Mouse (Mus musculus) stomach, embryonic 15.5 days (tissue): ENCODE measurements around the gene Itpkc. TPM values are rescaled to one million over a fixed set of nuclear protein-coding genes. Genes with fewer than 3 reads are reported as not detected.
A peak's percentile ranks its signal among the peaks of the same experiment; 100 is the strongest.

Experiments used
- ATAC-seq: fragments of 200-750 bp; cut with Nextera tagmentation; 2 replicates; pipeline ENCODE4 v1.8.0; 2017; ENCODE audit warnings: low read depth, moderate number of reproducible peaks, moderate TSS enrichment; ENCODE audit not compliant: insufficient read depth, low FRiP score
- H3K27ac ChIP-seq: fragments of 300-500 bp; sonication (generic); 2 replicates; pipeline ENCODE4 v1.5.1; 2015; ENCODE audit warnings: mild to moderate bottlenecking, inconsistent platforms
- H3K27me3 ChIP-seq: fragments of 300-500 bp; sonication (generic); replicated peaks from 2 replicates; pipeline ENCODE4 v1.6.1; 2015; ENCODE audit warnings: inconsistent platforms
- H3K36me3 ChIP-seq: fragments of 300-500 bp; sonication (generic); 2 replicates; pipeline ENCODE4 v1.6.1; 2015; ENCODE audit warnings: inconsistent platforms
- H3K4me1 ChIP-seq: fragments of 300-500 bp; sonication (generic); 2 replicates; pipeline ENCODE4 v1.6.1; 2015; ENCODE audit warnings: inconsistent platforms
- H3K4me2 ChIP-seq: fragments of 300-500 bp; sonication (generic); 2 replicates; pipeline ENCODE4 v1.6.1; 2015; ENCODE audit warnings: mild to moderate bottlenecking, inconsistent platforms
- H3K4me3 ChIP-seq: fragments of 300-500 bp; sonication (generic); replicated peaks from 2 replicates; pipeline ENCODE4 v1.5.1; 2015; ENCODE audit warnings: inconsistent platforms
- H3K9ac ChIP-seq: fragments of 300-500 bp; sonication (generic); 2 replicates; pipeline ENCODE4 v1.6.1; 2015; ENCODE audit warnings: inconsistent platforms
- H3K9me3 ChIP-seq: fragments of 300-500 bp; sonication (generic); 2 replicates; pipeline ENCODE4 v1.6.1; 2016; ENCODE audit warnings: inconsistent platforms
- WGBS: fragments of 180-500 bp; shearing (Covaris S2); methylation state at CpG from one replicate; pipeline ENCODE4 v1.1.7; 2015; 5-methylcytosine and 5-hydroxymethylcytosine counted together
- polyA plus RNA-seq: library from polyadenylated mRNA; unstranded; fragments of >200 nt; fragmentation: Nextera tagmentation; extraction: Ambion mirVana; gene quantifications from 2 replicates; pipeline ENCODE4 v1.2.1, GENCODE M21; 2015

Itpkc gene
- polyA plus RNA-seq, 1 experiment from 2014 or later = 8.8 TPM

- Histone ChIP-seq H3K27ac (no peak overlapping the region), H3K27me3 (no peaks in the 10 kb centered on the region), H3K4me3 (no peak overlapping the region), H3K9ac (no peak overlapping the region), H3K9me3 (no peaks in the 10 kb centered on the region), H3K36me3 (peaks cover 42% of the 10 kb centered on the region), H3K4me2 (no peak overlapping the region), H3K4me1 (no peaks in the 10 kb centered on the region)
- WGBS = 83% methylated on average over 2 of the region's 2 CpGs
- ATAC-seq = no peak
Measured at GRCm38 (mm10) chr7:27212626-27213025, 15.8 kb downstream of the Itpkc start.

GRCm38 (mm10) chr7:27203730-27204449, 24.6 kb downstream of the Itpkc start:
- H3K9me3 ChIP-seq = no peaks in the 10 kb centered on the region
- no peak overlapping the region for H3K4me3 ChIP-seq
- no peaks in the 10 kb centered on the region for H3K27me3 ChIP-seq
- ATAC-seq = no peak; the same call in 1 of the 2 replicates
- no peaks in the 10 kb centered on the region for H3K4me1 ChIP-seq
- H3K27ac ChIP-seq = no peak overlapping the region
- H3K4me2 ChIP-seq = no peak overlapping the region
- no peak overlapping the region for H3K9ac ChIP-seq
- 94% methylated on average over 8 of the region's 8 CpGs for WGBS
- H3K36me3 ChIP-seq = peaks cover 22% of the 10 kb centered on the region; the same call in 1 of the 2 replicates

- no peak for ATAC-seq
- WGBS = 91% methylated on average over 8 of the region's 8 CpGs
- no peaks in the 10 kb centered on the region for H3K9me3 ChIP-seq
- H3K4me3 ChIP-seq = no peak overlapping the region
- no peak overlapping the region for H3K4me2 ChIP-seq
- peaks cover 19% of the 10 kb centered on the region; the same call in 1 of the 2 replicates for H3K36me3 ChIP-seq
- H3K27ac ChIP-seq = no peak overlapping the region
- H3K27me3 ChIP-seq = no peaks in the 10 kb centered on the region
- H3K4me1 ChIP-seq = peaks cover 12% of the 10 kb centered on the region; the same call in 1 of the 2 replicates
- no peak overlapping the region for H3K9ac ChIP-seq
Measured at GRCm38 (mm10) chr7:27198779-27199178, 29.7 kb downstream of the Itpkc start.

GRCm38 (mm10) chr7:27198355-27198754, 30.1 kb downstream of the Itpkc start:
- Histone ChIP-seq H3K4me3 (no peak overlapping the region), H3K9ac (no peak overlapping the region), H3K9me3 (no peaks in the 10 kb centered on the region), H3K27ac (no peak overlapping the region), H3K4me2 (no peak overlapping the region), H3K27me3 (no peaks in the 10 kb centered on the region), H3K4me1 (peaks cover 17% of the 10 kb centered on the region), H3K36me3 (peaks cover 23% of the 10 kb centered on the region; the same call in 1 of the 2 replicates)
- ATAC-seq = no peak

GRCm38 (mm10) chr7:27197634-27198033, 30.8 kb downstream of the Itpkc start:
- H3K27me3 ChIP-seq = no peaks in the 10 kb centered on the region
- no peak overlapping the region for H3K4me3 ChIP-seq
- peaks cover 27% of the 10 kb centered on the region; the same call in 1 of the 2 replicates for H3K36me3 ChIP-seq
- H3K4me2 ChIP-seq = no peak overlapping the region
- H3K9ac ChIP-seq = no peak overlapping the region
- WGBS = 89% methylated on average over 8 of the region's 8 CpGs
- peaks cover 18% of the 10 kb centered on the region for H3K4me1 ChIP-seq
- ATAC-seq = no peak
- H3K27ac ChIP-seq = no peak overlapping the region; the same call in 1 of the 2 replicates
- no peaks in the 10 kb centered on the region for H3K9me3 ChIP-seq

- 77% methylated on average over 3 of the region's 3 CpGs for WGBS
- ATAC-seq = no peak
Measured at GRCm38 (mm10) chr7:27197136-27197535, 31.3 kb downstream of the Itpkc start.

GRCm38 (mm10) chr7:27195681-27196611, 32.5 kb downstream of the Itpkc start, which contains the start of the genes BC024978 and Snrpa:
TSS of gene BC024978 (plus strand) at chr7:27195781.
TSS of gene Snrpa (minus strand) at chr7:27196271.
- Histone ChIP-seq H3K9me3 (no peaks in the 10 kb centered on the region), H3K36me3 (peaks cover 34% of the 10 kb centered on the region), H3K27me3 (no peaks in the 10 kb centered on the region), H3K27ac (peak within 1 kb of the TSS; percentile 100), H3K4me2 (peak within 1 kb of the TSS; percentile 75), H3K9ac (peak within 1 kb of the TSS; percentile 95), H3K4me3 (peak within 1 kb of the TSS; percentile 96), H3K4me1 (peaks cover 18% of the 10 kb centered on the region)
- peak; percentile 98 for ATAC-seq
- WGBS = 1% methylated on average over 64 of the region's 64 CpGs

More at GRCm38 (mm10) chr7:27197136-27197535, 31.3 kb downstream of the Itpkc start:
- peaks cover 18% of the 10 kb centered on the region for H3K4me1 ChIP-seq
- H3K36me3 ChIP-seq = peaks cover 27% of the 10 kb centered on the region
- H3K27ac ChIP-seq = no peak overlapping the region
- no peaks in the 10 kb centered on the region for H3K27me3 ChIP-seq
- no peaks in the 10 kb centered on the region for H3K9me3 ChIP-seq
- H3K4me2 ChIP-seq = no peak overlapping the region
- no peak overlapping the region for H3K4me3 ChIP-seq
- H3K9ac ChIP-seq = no peak overlapping the region

- H3K27ac ChIP-seq = no peak overlapping the region
- H3K27me3 ChIP-seq = no peaks in the 10 kb centered on the region
- no peak overlapping the region for H3K9ac ChIP-seq
- WGBS = 69% methylated on average over 4 of the region's 4 CpGs
- peak overlapping the region; percentile 19 for H3K4me2 ChIP-seq
- H3K4me3 ChIP-seq = no peak overlapping the region
- H3K4me1 ChIP-seq = peaks cover 18% of the 10 kb centered on the region
- H3K9me3 ChIP-seq = no peaks in the 10 kb centered on the region
- H3K36me3 ChIP-seq = peaks cover 54% of the 10 kb centered on the region
- ATAC-seq = no peak
Measured at GRCm38 (mm10) chr7:27193731-27194130, 34.7 kb downstream of the Itpkc start.

- no peak for ATAC-seq
- H3K9me3 ChIP-seq = no peaks in the 10 kb centered on the region
- peaks cover 18% of the 10 kb centered on the region for H3K4me1 ChIP-seq
- no peak overlapping the region for H3K9ac ChIP-seq
- H3K4me2 ChIP-seq = no peak overlapping the region
- H3K27ac ChIP-seq = no peak overlapping the region
- 92% methylated on average over 5 of the region's 5 CpGs for WGBS
- H3K36me3 ChIP-seq = peaks cover 63% of the 10 kb centered on the region
- H3K4me3 ChIP-seq = no peak overlapping the region
- H3K27me3 ChIP-seq = no peaks in the 10 kb centered on the region
Measured at GRCm38 (mm10) chr7:27192434-27192833, 36.0 kb downstream of the Itpkc start.

- Histone ChIP-seq H3K9ac (no peak overlapping the region), H3K4me3 (no peak overlapping the region), H3K36me3 (peaks cover 83% of the 10 kb centered on the region), H3K4me1 (peaks cover 10% of the 10 kb centered on the region; the same call in 1 of the 2 replicates), H3K4me2 (no peak overlapping the region), H3K27ac (no peak overlapping the region), H3K9me3 (no peaks in the 10 kb centered on the region), H3K27me3 (no peaks in the 10 kb centered on the region)
- ATAC-seq = no peak
- 95% methylated on average over 10 of the region's 10 CpGs for WGBS
Measured at GRCm38 (mm10) chr7:27189271-27189931, 39.1 kb downstream of the Itpkc start.

GRCm38 (mm10) chr7:27185986-27186385, 42.5 kb downstream of the Itpkc start:
- 89% methylated on average over 5 of the region's 5 CpGs for WGBS
- H3K4me3 ChIP-seq = no peak overlapping the region
- peaks cover 64% of the 10 kb centered on the region for H3K36me3 ChIP-seq
- H3K9me3 ChIP-seq = no peaks in the 10 kb centered on the region
- no peak overlapping the region for H3K27ac ChIP-seq
- no peak overlapping the region for H3K9ac ChIP-seq
- H3K4me2 ChIP-seq = no peak overlapping the region
- no peak for ATAC-seq
- no peaks in the 10 kb centered on the region for H3K27me3 ChIP-seq
- no peaks in the 10 kb centered on the region for H3K4me1 ChIP-seq
